Mouse (Mus musculus) spleen, adult 2 months (tissue): ENCODE measurements around the gene Map4.

Source experiments
- CTCF ChIP-seq: fragments of 200-500 bp; IDR thresholded peaks from 2 replicates; pipeline ENCODE4 v1.5.1; 2011; ENCODE audit warnings: mild to moderate bottlenecking, inconsistent platforms; ENCODE audit not compliant: insufficient read depth, insufficient read length, insufficient replicate concordance; ENCODE audit errors: extremely low read depth
- POLR2A ChIP-seq: fragments of 200-500 bp; IDR thresholded peaks from 2 replicates; pipeline ENCODE4 v1.6.1; 2011; ENCODE audit warnings: low read depth, low read length, inconsistent platforms

DNA sequence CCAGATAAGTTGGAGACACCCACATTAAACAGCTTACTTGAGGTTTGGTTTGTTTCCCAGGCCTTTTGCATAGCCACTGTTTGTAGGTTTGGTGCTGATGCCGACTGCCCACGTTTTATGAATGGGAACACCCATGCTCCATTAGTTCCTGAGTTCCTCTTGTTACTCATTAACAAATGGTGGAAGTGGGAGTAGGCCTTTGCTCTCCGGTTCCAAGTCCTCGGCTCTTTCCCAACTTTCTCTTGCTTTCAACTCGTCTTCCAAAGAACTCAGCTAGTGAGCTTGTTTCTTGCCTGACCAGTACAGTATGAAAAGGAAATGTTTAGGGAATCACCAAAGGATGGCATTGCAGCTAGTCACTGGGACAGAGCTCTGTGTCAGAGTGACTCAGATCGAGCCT, 35.7 kb upstream of the Map4 start:
- TF ChIP-seq POLR2A (no peak), CTCF (no peak)
